Mouse (Mus musculus) neural tube, embryonic 10.5 days (tissue): ENCODE measurements around the gene D10Wsu102e.
"Not testable (repeated sequence)": the region's sequence is repeated elsewhere in the genome, so short reads cannot be mapped to it uniquely, and the experiment has no call there.

Experiments
- DNase-seq: peaks from one replicate; pipeline ENCODE4 v3.0.0-alpha.2; 2017; ENCODE audit warnings: low spot score; ENCODE audit errors: extremely low spot score

Gene D10Wsu102e

GRCm38 (mm10) chr10:83346359-83346736, 13.7 kb upstream of the D10Wsu102e start:
- DNase-seq = no peak

GRCm38 (mm10) chr10:83347494-83347893, 12.5 kb upstream of the D10Wsu102e start:
- DNase-seq = no peak

DNA sequence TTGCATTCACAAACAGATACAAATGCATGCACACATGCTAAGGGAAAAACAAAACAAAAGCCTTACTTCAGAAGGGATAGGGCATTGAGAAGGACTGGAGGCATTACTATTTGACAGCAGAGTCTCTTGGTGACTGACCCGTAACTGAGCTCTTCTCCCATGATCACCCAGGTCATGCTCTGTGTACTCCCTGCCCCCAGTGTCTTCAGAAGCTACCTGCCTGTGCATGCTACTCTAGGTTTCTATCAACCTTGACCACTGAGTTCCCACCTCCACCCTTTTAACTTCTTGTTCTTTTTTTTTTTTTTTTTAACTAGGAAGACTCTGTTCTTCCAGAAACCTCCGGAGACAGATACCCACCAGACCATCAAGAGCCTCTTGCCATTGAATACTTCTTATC, 9.3 kb upstream of the D10Wsu102e start:
- no peak for DNase-seq

GRCm38 (mm10) chr10:83351779-83352178, 8.2 kb upstream of the D10Wsu102e start:
- not testable (repeated sequence) for DNase-seq

DNA sequence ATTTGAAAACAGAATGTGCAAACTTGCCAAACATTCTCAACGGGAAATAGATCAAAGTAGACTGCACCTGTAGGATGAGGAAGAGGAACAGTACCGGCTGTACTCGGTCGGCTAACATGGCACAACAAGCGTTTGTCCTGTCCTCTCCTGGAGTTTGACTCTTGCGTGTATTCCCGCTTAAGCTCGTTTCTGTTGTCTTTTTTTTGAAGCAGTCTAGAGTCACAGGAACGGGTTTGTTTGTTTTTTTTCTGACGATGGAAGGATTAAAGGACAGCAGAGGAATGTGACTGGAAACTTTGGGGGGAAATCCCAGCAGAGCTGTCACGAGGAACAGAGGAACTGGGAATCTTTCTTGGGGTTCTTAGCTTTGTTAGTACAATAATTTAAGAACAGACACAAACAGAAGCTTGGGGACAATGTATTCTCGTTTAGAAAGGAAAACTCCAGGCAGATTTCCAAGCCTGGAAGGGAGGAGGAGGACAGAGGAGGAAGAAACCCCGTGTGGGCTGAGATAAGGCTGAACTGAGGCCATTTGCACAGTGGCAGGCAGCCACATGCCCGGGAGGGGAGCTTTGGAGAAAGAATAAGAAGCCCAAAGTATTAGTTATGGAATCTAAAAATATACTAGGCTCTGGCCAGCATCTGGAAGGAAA, 6.2 kb upstream of the D10Wsu102e start:
- DNase-seq = no peak

- DNase-seq = no peak
Observed at GRCm38 (mm10) chr10:83354333-83354719, 5.7 kb upstream of the D10Wsu102e start.

- no peak for DNase-seq
Observed at GRCm38 (mm10) chr10:83356416-83356815, 3.6 kb upstream of the D10Wsu102e start.

DNA sequence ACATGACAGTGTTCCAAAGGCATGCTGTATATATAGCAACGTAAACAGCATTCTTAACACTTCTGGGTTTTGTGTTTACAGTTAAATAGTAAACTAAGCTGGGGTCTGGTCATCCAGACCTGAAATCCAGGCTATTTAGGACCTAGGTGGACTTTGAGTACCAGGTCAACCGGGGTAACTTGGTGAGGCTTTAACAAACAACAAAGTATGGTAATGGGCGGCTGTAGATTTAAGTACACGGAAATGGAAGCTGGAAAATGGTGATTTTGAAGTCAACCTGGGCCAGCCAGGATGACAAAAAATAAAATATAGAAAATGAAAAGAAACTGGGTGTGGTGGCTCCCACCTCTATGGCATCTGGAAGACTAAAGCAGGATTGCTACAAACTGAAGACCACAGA, 570 bp upstream of the D10Wsu102e start:
- DNase-seq = no peak

- no peak for DNase-seq
Observed at GRCm38 (mm10) chr10:83360356-83360755, 335 bp downstream of the D10Wsu102e start.

- peak; percentile 20 for DNase-seq
Observed at GRCm38 (mm10) chr10:83361643-83362382, 1.8 kb downstream of the D10Wsu102e start.

- no peak for DNase-seq
Observed at GRCm38 (mm10) chr10:83363451-83363850, 3.4 kb downstream of the D10Wsu102e start.

GRCm38 (mm10) chr10:83368918-83369317, 8.9 kb downstream of the D10Wsu102e start:
- DNase-seq = no peak

- no peak for DNase-seq
Observed at GRCm38 (mm10) chr10:83374045-83374656, 14.1 kb downstream of the D10Wsu102e start.

- not testable (repeated sequence) for DNase-seq
Observed at GRCm38 (mm10) chr10:83375458-83375857, 15.4 kb downstream of the D10Wsu102e start.

- DNase-seq = no peak
Observed at GRCm38 (mm10) chr10:83376911-83377682, 17.1 kb downstream of the D10Wsu102e start.

DNA sequence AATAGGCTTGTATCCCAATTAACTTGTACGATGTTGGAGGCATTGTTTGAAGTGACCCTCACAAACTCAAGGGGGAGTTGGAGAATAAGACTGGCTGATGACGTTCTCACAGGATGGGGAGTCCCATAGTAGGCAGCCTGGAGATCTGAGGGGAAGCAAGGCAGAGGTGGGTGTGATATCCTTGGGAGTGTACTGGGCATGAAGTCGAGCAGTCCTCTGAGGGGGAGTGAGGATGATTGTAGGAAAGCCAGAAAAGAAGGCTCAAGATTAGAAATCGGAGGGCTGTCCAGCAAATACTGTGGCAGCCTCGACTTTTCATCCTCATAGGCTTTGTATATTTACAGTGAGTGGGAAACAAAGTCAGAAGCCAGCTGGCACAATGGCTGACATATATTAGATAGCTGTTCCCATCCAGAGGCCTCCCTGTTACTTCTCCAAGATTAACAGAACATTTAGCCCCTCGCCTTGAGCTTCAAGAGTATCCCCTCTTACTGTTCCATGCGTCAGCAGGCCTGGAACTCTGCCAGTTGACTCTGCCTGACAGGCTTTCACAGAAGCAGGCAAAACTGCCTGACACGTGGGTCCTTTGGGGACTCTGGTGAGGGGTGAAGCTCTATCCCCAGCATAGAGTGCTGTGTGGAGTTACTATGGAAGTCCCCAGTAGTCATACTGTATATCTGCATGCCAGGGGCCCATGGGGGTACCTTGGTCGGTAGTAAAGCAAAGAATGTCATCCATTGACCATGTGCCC, 18.2 kb downstream of the D10Wsu102e start:
- no peak for DNase-seq

DNA sequence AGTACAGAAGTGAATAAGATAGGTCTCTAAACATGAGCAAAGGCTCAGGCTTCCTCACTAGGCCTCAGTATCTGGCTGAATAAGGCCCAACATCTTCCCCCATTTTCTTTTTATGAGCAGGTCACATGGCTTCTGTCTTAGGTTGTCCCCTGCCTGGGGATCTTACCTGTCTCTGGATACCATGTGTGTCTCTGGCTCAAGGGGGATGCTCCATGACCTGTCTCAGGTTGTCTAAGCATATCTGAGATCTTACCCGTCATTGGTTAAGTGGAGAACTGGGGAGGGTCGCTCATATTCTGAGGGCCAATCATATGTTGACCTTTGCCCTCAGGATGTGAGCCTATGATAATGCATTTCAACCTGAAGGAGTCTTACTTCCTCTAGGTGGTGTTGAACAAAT, 20.5 kb downstream of the D10Wsu102e start:
- DNase-seq = no peak

DNA sequence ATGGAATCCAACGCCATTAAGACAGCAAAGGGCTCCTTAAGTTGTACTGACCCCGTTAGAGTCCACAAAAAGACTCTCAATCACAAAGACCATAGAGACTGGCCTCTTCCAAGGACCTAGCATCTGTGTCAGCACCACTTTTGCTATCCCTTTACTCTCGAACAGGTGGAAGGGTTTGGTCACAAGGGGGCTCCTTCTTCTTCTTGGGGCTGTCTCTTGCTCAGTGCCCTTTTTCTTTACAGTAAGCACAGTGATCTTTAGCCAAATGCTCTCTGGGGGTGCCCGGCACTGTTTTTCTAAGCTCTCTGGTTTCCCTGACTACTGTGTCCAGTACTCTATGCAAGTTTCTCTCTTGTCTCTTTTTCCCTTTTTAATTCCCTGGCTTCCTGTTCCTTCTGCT, 22.5 kb downstream of the D10Wsu102e start:
- no peak for DNase-seq

DNA sequence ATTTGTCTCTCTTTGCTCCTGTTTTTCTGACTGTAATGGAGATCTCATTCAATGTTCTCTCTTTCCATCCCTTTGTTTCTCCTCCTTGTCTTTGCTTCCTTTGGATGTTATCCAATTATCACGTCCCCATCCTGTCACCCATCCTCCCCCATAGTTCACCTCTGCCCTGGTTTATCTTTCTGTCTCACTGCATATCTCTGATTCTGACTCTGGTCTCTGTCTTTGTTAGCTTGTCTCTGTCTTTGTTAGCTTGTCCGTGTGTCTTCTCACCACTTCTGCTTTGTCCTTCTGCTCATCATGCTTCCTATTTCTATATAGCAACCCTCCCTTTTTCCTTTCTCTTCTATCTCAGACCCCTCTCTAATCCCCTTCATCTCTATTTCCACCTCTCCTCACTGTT, 23.0 kb downstream of the D10Wsu102e start:
- no peak for DNase-seq

- DNase-seq = no peak
Observed at GRCm38 (mm10) chr10:83383863-83384262, 23.8 kb downstream of the D10Wsu102e start.
